In the genomic region with DNA sequence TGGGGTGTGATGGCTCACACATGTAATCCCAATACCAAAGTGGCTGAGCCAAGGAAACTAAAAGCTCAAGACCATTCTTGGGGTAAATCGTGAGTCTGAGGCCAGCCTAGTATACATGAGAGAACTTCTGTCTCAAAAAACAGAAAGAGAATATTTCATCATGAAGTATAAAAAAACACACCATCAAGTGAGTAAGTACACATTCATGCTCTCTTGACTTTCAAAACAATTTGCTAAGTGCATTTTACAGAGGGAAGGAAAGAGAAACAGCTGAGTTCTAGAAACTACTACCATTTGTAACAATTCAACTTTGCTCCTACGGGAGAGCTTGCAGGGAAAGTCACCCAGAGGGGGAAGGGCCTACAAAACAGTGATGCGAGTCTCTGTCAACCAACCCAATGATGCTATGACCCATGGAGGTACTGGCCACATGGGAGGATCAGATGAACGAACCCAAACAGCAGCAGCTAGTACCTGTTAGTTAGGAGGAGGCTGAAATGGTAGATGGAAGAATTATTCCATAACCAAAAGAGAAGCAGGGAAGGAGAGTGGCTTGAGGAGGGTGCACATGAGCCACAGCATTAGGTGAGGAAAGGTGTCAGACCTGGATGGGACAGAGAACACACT, we compare ENCODE assay signal across 1 mouse cellular context.
TF ChIP-seq lines count a peak whose summit lies in the region.

No protein-coding gene starts in this region.

TF ChIP-seq in CH12.LX, 34 proteins besides CTCF, POLR2A, EP300 and RAD21:
- no peak for TF ChIP-seq ZKSCAN1 (IDR thresholded peaks at IDR 0.05; ENCODE audit: borderline replicate concordance, low read depth, low read length)
- no peak for TF ChIP-seq ZC3H11A (IDR thresholded peaks at IDR 0.05; ENCODE audit: low read depth, low read length)
- no peak for TF ChIP-seq POLR2AphosphoS2 (IDR thresholded peaks at IDR 0.05; ENCODE audit: low read depth, low read length)
- no peak for TF ChIP-seq USF2 (conservative IDR thresholded peaks at IDR 0.05; ENCODE audit: low read depth, low read length)
- no peak for TF ChIP-seq TCF12 (IDR thresholded peaks at IDR 0.05; ENCODE audit: low read depth, low read length)
- no peak for TF ChIP-seq NRF1 (IDR thresholded peaks at IDR 0.05; ENCODE audit: low read depth, low read length)
- TF ChIP-seq BHLHE40 (IDR thresholded peaks at IDR 0.05; ENCODE audit: low read depth, low read length): no peak
- TF ChIP-seq ZNF384 (IDR thresholded peaks at IDR 0.05; ENCODE audit: low read depth, low read length): no peak
